Mouse (Mus musculus): ENCODE results near the gene Gas1. TPM values are rescaled to one million over a fixed set of nuclear protein-coding genes. Genes with fewer than 3 reads are reported as not detected.

Gene Gas1
- total RNA-seq (2021) = 48.4 and 52.2 TPM in 2 replicates
- long read RNA-seq, experiment 1, transcript Gas1-202 (1 exons, 1,155 nt) = major isoform, 171 of 191 reads
- long read RNA-seq, experiment 1, partial matches to known transcripts = 0 of 191 reads
- long read RNA-seq, experiment 1, other reads (novel, unspliced or antisense) = 16 of 191 reads
- long read RNA-seq, experiment 2, transcript Gas1-202 (1 exons, 1,155 nt) = major isoform, 92 of 102 reads
- long read RNA-seq, experiment 2, transcript Gas1-201 (1 exons, 2,961 nt) = minor isoform, 5 of 102 reads
- long read RNA-seq, experiment 2, partial matches to known transcripts = 0 of 102 reads
- long read RNA-seq, experiment 2, other reads (novel, unspliced or antisense) = 5 of 102 reads

- peak; percentile 95 for DNase-seq
Observed at GRCm38 (mm10) chr13:60177106-60177796, at the start of gene Gas1. Gas1 (minus strand) TSS chr13:60177365.

GRCm38 (mm10) chr13:60226251-60226836 lies 49.2 kb upstream of the Gas1 start:
- no peak for DNase-seq

GRCm38 (mm10) chr13:60225736-60226135 lies 48.6 kb upstream of the Gas1 start:
- DNase-seq = peak; percentile 17

GRCm38 (mm10) chr13:60225276-60225675 lies 48.1 kb upstream of the Gas1 start:
- DNase-seq = no peak

- no peak for DNase-seq
Observed at GRCm38 (mm10) chr13:60223797-60224196, 46.6 kb upstream of the Gas1 start.

- no peak for DNase-seq
Observed at GRCm38 (mm10) chr13:60222336-60222735, 45.2 kb upstream of the Gas1 start.

GRCm38 (mm10) chr13:60213896-60214295 lies 36.7 kb upstream of the Gas1 start:
- DNase-seq = no peak

- no peak for DNase-seq
Observed at GRCm38 (mm10) chr13:60207135-60207601, 30.0 kb upstream of the Gas1 start.

GRCm38 (mm10) chr13:60204746-60205145 lies 27.6 kb upstream of the Gas1 start:
- DNase-seq = no peak

- no peak for DNase-seq
Observed at GRCm38 (mm10) chr13:60193273-60193672, 16.1 kb upstream of the Gas1 start.

GRCm38 (mm10) chr13:60189923-60190322 lies 12.8 kb upstream of the Gas1 start:
- no peak for DNase-seq

- no peak for DNase-seq
Observed at GRCm38 (mm10) chr13:60188952-60189351, 11.8 kb upstream of the Gas1 start.

GRCm38 (mm10) chr13:60187276-60187675 lies 10.1 kb upstream of the Gas1 start:
- no peak for DNase-seq

GRCm38 (mm10) chr13:60182346-60182745 lies 5.2 kb upstream of the Gas1 start:
- no peak for DNase-seq

- DNase-seq = no peak
Observed at GRCm38 (mm10) chr13:60179641-60180040, 2.5 kb upstream of the Gas1 start.

- DNase-seq = peak; percentile 95
Observed at GRCm38 (mm10) chr13:60178416-60178815, 1.3 kb upstream of the Gas1 start.

GRCm38 (mm10) chr13:60177797-60178110 lies 589 bp upstream of the Gas1 start:
- no peak for DNase-seq

- DNase-seq = no peak
Observed at GRCm38 (mm10) chr13:60176776-60177105, 424 bp downstream of the Gas1 start.

- DNase-seq = peak; percentile 83
Observed at GRCm38 (mm10) chr13:60176136-60176775, 909 bp downstream of the Gas1 start.

- peak; percentile 71 for DNase-seq
Observed at GRCm38 (mm10) chr13:60175490-60176135, 1.6 kb downstream of the Gas1 start.

GRCm38 (mm10) chr13:60174953-60175352 lies 2.2 kb downstream of the Gas1 start:
- DNase-seq = no peak

All from adrenal gland, postnatal 14 days (tissue).